Comparison of ENCODE assay signal across 2 mouse cellular contexts in the genomic region with DNA sequence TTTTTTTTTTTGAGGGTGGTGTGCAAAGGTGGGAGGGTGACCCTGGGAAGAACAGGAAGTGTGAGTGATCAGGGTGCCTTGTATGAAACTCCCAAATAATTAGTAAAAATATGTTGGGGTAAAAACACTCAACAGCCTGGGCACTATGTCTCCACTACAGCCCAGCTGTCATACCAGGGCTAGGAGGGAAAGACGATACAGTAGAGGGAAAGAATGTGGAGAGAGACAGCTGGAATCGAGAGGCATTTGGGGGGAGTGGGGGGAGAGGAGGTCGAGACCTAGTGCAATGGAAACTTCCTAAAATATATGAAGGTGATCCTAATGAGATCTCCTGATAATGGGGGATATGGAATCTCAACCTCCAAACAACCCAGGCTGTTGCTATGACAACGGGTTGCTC.
A peak's percentile ranks its signal among the peaks of the same experiment; 100 is the strongest.
TF ChIP-seq lines count a peak whose summit lies in the region.

No protein-coding gene starts in this region.

TF ChIP-seq in MEL, 35 proteins besides CTCF, POLR2A, EP300 and RAD21:
- TF ChIP-seq ZNF384 (IDR thresholded peaks at IDR 0.05; ENCODE audit: low read depth, low read length), result 0 out of 2 replicates have a peak, but pooled peaks have one; percentile 32
- TF ChIP-seq MYB (IDR thresholded peaks at IDR 0.05; ENCODE audit: low read depth, low read length), result no peak
- TF ChIP-seq RCOR1 (IDR thresholded peaks at IDR 0.05; ENCODE audit: low read depth, low read length), result no peak

TF ChIP-seq in myocyte, 11 proteins besides CTCF, POLR2A, EP300 and RAD21:
- TF ChIP-seq E2F4 (IDR thresholded peaks at IDR 0.05; ENCODE audit: insufficient read depth) (no peak), USF1 (IDR thresholded peaks at IDR 0.05; ENCODE audit: low read depth) (no peak), TCF3 (IDR thresholded peaks at IDR 0.05; ENCODE audit: insufficient read length, low read depth) (no peak), REST (IDR thresholded peaks at IDR 0.05; ENCODE audit: insufficient read depth, insufficient read length) (no peak), MYOD1 (IDR thresholded peaks at IDR 0.05; ENCODE audit: control insufficient read depth in 1 of 3, insufficient read length in 2 of 3, low read depth in 2 of 3) (peak in 2 of 3 experiments; percentile 61 to 62), CEBPB (IDR thresholded peaks at IDR 0.05; ENCODE audit: insufficient read depth, poor library complexity, severe bottlenecking) (no peak), POLR2AphosphoS2 (IDR thresholded peaks at IDR 0.05; ENCODE audit: insufficient read length, low read depth) (no peak), MYOG (IDR thresholded peaks at IDR 0.05; ENCODE audit: control insufficient read depth in 1 of 3, insufficient read depth in 1 of 3, insufficient read length in 2 of 3, low read depth in 2 of 3) (peak in 1 of 3 experiments; percentile 58), TCF12 (IDR thresholded peaks at IDR 0.05; ENCODE audit: insufficient read depth, poor library complexity, severe bottlenecking) (peak; percentile 18), MAX (IDR thresholded peaks at IDR 0.05; ENCODE audit: low read depth) (no peak)
